Mouse (Mus musculus) embryonic fibroblast, embryonic 13.5 days (primary cell): ENCODE data around the gene Ubfd1.

ENCODE experiments used
- CTCF ChIP-seq: IDR thresholded peaks from 2 replicates; pipeline ENCODE4 v1.5.1; 2011; ENCODE audit warnings: mild to moderate bottlenecking, control low read depth, low read length, moderate library complexity, borderline replicate concordance; ENCODE audit not compliant: insufficient read depth
- POLR2A ChIP-seq: IDR thresholded peaks from 2 replicates; pipeline ENCODE4 v1.6.1; 2011; ENCODE audit warnings: low read depth, mild to moderate bottlenecking, control low read depth, low read length, moderate library complexity

DNA sequence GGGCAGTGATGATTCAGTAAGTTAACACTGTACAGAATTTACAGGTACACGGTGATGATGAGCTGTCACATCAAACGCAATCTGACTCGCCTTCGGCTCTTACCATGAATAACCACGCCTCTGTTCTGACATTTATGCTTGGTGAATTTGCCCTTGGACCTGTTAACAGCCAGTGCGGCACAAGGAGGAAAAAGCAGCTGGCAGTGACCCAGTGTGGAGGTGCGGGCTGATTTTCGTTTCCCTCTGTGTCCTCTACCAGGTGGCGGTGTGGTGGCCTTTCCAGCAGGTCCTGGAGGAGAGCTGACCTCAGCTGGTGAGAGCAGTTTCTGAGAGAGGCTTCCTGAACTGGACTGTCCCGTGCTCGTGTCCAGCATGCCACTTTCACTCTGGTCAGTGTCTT is 60.0 kb downstream of the Ubfd1 start:
- TF ChIP-seq POLR2A (no peak), CTCF (no peak)
